ENCODE assay signal across 10 mouse cellular contexts in genomic region chr11:44086951-44087350, GRCm38 (mm10).
DNase-seq lines count a peak whose midpoint lies in the region; ATAC-seq and TF ChIP-seq lines count a peak whose summit lies in the region.
"Had no signal": no experiment of that assay in that cellular context is flagged by ENCODE, and none has a peak within 500 bp of the region (broad histone marks: within the 10 kb centered on the region; RNA-seq: fewer than 3 reads in every experiment).

No protein-coding gene starts in this region.

- H3K9me3 ChIP-seq in intestine, postnatal 0 days (ENCODE audit: control insufficient read depth): no peaks in the 10 kb centered on the region
- no peaks in the 10 kb centered on the region for H3K9me3 ChIP-seq in intestine, embryonic 16.5 days (ENCODE audit: control insufficient read depth, low read length)

- in situ Hi-C loops in Patski (cut with MboI; ENCODE audit: low pct_unique_long_range_greater_than_20kb): no loop called here

- no peaks in the 10 kb centered on the region for H3K4me1 ChIP-seq in intestine, postnatal 0 days (replicated peaks; ENCODE audit: control insufficient read depth, insufficient read depth, low read length)
- H3K4me1 ChIP-seq in intestine, embryonic 16.5 days (ENCODE audit: control insufficient read depth, insufficient read depth, low read length): no peaks in the 10 kb centered on the region

- H3K4me3 ChIP-seq in intestine, postnatal 0 days (ENCODE audit: low read depth, low read length): no peak overlapping the region
- no peak overlapping the region for H3K4me3 ChIP-seq in intestine, embryonic 16.5 days (ENCODE audit: low read length)

- 80% methylated on average over 2 of the region's 2 CpGs for WGBS in intestine, postnatal 0 days
- WGBS in intestine, embryonic 16.5 days: 61% methylated on average over 2 of the region's 2 CpGs

- TF ChIP-seq CTCF in intestine, postnatal 0 days (IDR thresholded peaks at IDR 0.05; ENCODE audit: low read depth): peak; percentile 68
- TF ChIP-seq CTCF in Patski (IDR thresholded peaks at IDR 0.05): peak; percentile 49

- CTCF ChIA-PET in Patski (lab: Charles Lee): interaction anchor here (0.7 to 1.0 kb wide), 2 partner anchors 10 to 18 kb away, joined by 3 read pairs; no protein-coding TSS in a partner anchor

- peak; percentile 41 for DNase-seq in A20 (ENCODE audit: low read depth, low spot score)
- DNase-seq in Patski (ENCODE audit: low read depth, low spot score): no peak
- DNase-seq in lung, postnatal 36 days: peak; percentile 10
- no peak for DNase-seq in yolk sac, embryonic 10.5 days (ENCODE audit: low spot score)
- DNase-seq in kidney, postnatal 14 days: no peak
- DNase-seq: left cerebral cortex, postnatal 4 days had no signal

- ATAC-seq in intestine, postnatal 0 days: no peak
- ATAC-seq in intestine, embryonic 16.5 days: no peak
- no peak for ATAC-seq in Patski
- no peak for ATAC-seq in megakaryocyte-erythroid progenitor cell, adult 5-6 weeks (replicated peaks; ENCODE audit: low FRiP score, low TSS enrichment, poor library complexity, severe bottlenecking)
- ATAC-seq: hindbrain, postnatal 0 days had no signal

- POLR2A ChIA-PET in Patski (lab: Charles Lee): interaction anchor here (0.8 kb wide), 1 partner anchor 337 kb away, joined by 3 read pairs; no protein-coding TSS in a partner anchor

- no peaks in the 10 kb centered on the region for H3K27me3 ChIP-seq in intestine, postnatal 0 days (replicated peaks; ENCODE audit: control insufficient read depth, insufficient read depth, low read length)
- no peaks in the 10 kb centered on the region for H3K27me3 ChIP-seq in intestine, embryonic 16.5 days (replicated peaks; ENCODE audit: control insufficient read depth, insufficient read depth, low read length)
- no peaks in the 10 kb centered on the region for H3K27me3 ChIP-seq in Patski

- no peak overlapping the region for H3K9ac ChIP-seq in intestine, postnatal 0 days (ENCODE audit: low read depth, low read length)
- no peak overlapping the region for H3K9ac ChIP-seq in intestine, embryonic 16.5 days (ENCODE audit: low read depth, low read length)

- no peak overlapping the region for H3K27ac ChIP-seq in intestine, postnatal 0 days (ENCODE audit: low read depth, low read length)
- H3K27ac ChIP-seq in intestine, embryonic 16.5 days (ENCODE audit: low read length): no peak overlapping the region
- H3K27ac ChIP-seq: hindbrain, postnatal 0 days had no signal

- no peak overlapping the region for H3K4me2 ChIP-seq in intestine, postnatal 0 days (replicated peaks; ENCODE audit: low read depth)
- H3K4me2 ChIP-seq in intestine, embryonic 16.5 days (ENCODE audit: low read depth, low read length): no peak overlapping the region

- no peaks in the 10 kb centered on the region for H3K36me3 ChIP-seq in intestine, postnatal 0 days (ENCODE audit: control insufficient read depth, insufficient read depth)
- no peaks in the 10 kb centered on the region for H3K36me3 ChIP-seq in intestine, embryonic 16.5 days (ENCODE audit: control insufficient read depth, insufficient read depth, low read length)

Comparison
In these comparisons a context has a peak if more than half of its experiments do, and no peak if none do; other contexts are left out.
1. DNase-seq: peak in A20 (single experiment) and lung, postnatal 36 days (single experiment); none in Patski (single experiment), yolk sac, embryonic 10.5 days (single experiment) and kidney, postnatal 14 days (single experiment).